Mouse (Mus musculus): ENCODE measurements around the gene Kif26b. TPM values are rescaled to one million over a fixed set of nuclear protein-coding genes. Genes with fewer than 3 reads are reported as not detected.
A peak's percentile ranks its signal among the peaks of the same experiment; 100 is the strongest.

Kif26b gene
- total and polyA plus RNA-seq, 2 experiments from 2014 or later = 6.4 to 75.8 TPM

DNA sequence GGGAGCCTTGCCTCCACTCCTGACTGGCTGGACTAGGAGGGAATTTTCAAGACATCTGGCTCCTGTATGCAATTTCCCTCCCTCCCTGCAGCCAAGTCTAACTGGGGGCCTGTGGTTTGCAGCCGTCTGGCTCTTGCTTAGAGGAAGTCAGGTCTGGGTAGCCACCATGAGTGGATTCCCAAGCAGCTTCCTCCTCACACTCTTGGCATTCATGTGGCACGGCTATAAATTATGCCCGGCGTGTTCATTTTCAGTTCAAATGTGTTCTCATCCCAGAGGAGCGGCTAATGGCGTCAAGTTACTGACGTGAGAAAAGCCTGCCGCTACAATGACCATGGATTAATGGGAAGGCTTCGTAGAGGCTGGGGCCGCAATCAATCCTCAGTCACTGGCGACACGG, 424.0 kb downstream of the Kif26b start:
- 56% methylated on average over 12 of the region's 12 CpGs for WGBS
- DNase-seq (ENCODE audit: low spot score) (peak; percentile 60), ATAC-seq (ENCODE audit: low FRiP score) (no peak)
- TF ChIP-seq CTCF (IDR thresholded peaks at IDR 0.05) = no peak
- Histone ChIP-seq H3K9me3 (ENCODE audit: low read length) (peaks cover 3% of the 10 kb centered on the region; the same call in 1 of the 2 replicates), H3K27me3 (ENCODE audit: insufficient read depth, low read length) (no peaks in the 10 kb centered on the region), H3K4me1 (ENCODE audit: insufficient read depth, low read length) (0 out of 2 replicates have a peak, but pooled peaks cover 3% of the 10 kb centered on the region), H3K4me2 (ENCODE audit: low read depth, low read length, poor library complexity, severe bottlenecking) (no peak overlapping the region), H3K27ac (ENCODE audit: low read depth, low read length) (no peak overlapping the region), H3K4me3 (ENCODE audit: low read depth, low read length) (no peak overlapping the region), H3K36me3 (ENCODE audit: insufficient read depth, low read length) (no peaks in the 10 kb centered on the region), H3K9ac (replicated peaks; ENCODE audit: low read length, poor library complexity, severe bottlenecking) (no peak overlapping the region)

DNA sequence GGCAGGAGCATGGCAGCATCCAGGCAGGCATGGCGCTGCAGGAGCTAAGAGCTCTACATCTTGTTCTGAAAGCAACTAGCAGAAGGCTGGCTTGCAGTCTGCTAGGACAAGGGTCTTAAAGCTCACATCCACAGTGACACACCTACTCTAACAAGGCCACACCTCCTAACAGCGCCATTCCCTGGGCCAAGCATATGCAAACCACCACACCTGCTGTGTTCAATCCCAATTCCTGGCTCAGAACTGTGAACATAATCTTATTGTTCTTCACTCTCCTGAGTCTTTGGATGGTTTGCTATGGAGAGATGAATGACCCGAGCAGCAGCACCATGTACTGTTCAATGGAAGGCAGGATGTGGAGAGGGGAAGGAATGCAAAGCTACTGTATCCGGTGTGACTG, 429.7 kb downstream of the Kif26b start:
- TF ChIP-seq CTCF (IDR thresholded peaks at IDR 0.05) = no peak
- Histone ChIP-seq H3K27ac (ENCODE audit: low read depth, low read length) (no peak overlapping the region), H3K36me3 (ENCODE audit: insufficient read depth, low read length) (no peaks in the 10 kb centered on the region), H3K9me3 (ENCODE audit: low read length) (no peaks in the 10 kb centered on the region), H3K4me2 (ENCODE audit: low read depth, low read length, poor library complexity, severe bottlenecking) (no peak overlapping the region), H3K27me3 (ENCODE audit: insufficient read depth, low read length) (no peaks in the 10 kb centered on the region), H3K9ac (replicated peaks; ENCODE audit: low read length, poor library complexity, severe bottlenecking) (no peak overlapping the region), H3K4me1 (ENCODE audit: insufficient read depth, low read length) (no peaks in the 10 kb centered on the region; the same call in none of the 2 replicates), H3K4me3 (ENCODE audit: low read depth, low read length) (no peak overlapping the region)
- no peak for DNase-seq (ENCODE audit: low spot score)
- no peak for ATAC-seq (ENCODE audit: low FRiP score)
- 87% methylated on average over 4 of the region's 4 CpGs for WGBS

DNA sequence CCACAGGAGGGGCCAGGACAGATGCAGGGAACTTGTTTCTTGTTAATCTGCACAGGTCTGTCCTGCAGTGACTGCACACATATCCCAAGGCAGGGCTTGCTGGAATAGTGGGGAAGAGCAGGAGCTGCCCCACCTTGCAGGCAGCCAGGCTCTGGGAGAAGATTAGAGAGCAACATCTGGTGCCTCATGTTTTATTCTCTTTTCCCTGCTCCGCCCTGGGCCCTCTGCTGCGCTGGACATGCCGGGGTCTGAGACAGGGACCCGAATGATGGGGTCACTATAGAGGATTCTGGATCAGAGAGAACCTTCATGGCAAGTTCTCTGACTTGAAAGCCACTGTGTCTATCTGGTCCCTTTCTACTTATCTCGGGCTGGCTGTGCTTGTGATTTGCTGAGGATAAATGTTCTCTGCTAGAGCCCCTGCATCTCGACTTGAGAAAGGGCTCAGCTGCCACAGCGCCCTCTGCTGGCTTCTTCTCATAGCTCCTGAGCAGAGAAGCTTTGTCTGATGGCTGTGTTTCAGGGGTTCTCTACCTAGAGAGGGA, 431.2 kb downstream of the Kif26b start:
- ATAC-seq (ENCODE audit: low FRiP score) (peak; percentile 49; the same call in 1 of the 2 replicates), DNase-seq (ENCODE audit: low spot score) (peak; percentile 93)
- no peaks in the 10 kb centered on the region for H3K27me3 ChIP-seq (ENCODE audit: insufficient read depth, low read length)
- TF ChIP-seq CTCF (IDR thresholded peaks at IDR 0.05) = peak; percentile 94
- no peak overlapping the region for H3K4me2 ChIP-seq (ENCODE audit: low read depth, low read length, poor library complexity, severe bottlenecking)
- no peaks in the 10 kb centered on the region; the same call in none of the 2 replicates for H3K4me1 ChIP-seq (ENCODE audit: insufficient read depth, low read length)
- no peak overlapping the region for H3K27ac ChIP-seq (ENCODE audit: low read depth, low read length)
- no peak overlapping the region for H3K9ac ChIP-seq (replicated peaks; ENCODE audit: low read length, poor library complexity, severe bottlenecking)
- H3K9me3 ChIP-seq (ENCODE audit: low read length) = no peaks in the 10 kb centered on the region
- WGBS = 25% methylated on average over 7 of the region's 7 CpGs
- no peak overlapping the region for H3K4me3 ChIP-seq (ENCODE audit: low read depth, low read length)
- H3K36me3 ChIP-seq (ENCODE audit: insufficient read depth, low read length) = no peaks in the 10 kb centered on the region

DNA sequence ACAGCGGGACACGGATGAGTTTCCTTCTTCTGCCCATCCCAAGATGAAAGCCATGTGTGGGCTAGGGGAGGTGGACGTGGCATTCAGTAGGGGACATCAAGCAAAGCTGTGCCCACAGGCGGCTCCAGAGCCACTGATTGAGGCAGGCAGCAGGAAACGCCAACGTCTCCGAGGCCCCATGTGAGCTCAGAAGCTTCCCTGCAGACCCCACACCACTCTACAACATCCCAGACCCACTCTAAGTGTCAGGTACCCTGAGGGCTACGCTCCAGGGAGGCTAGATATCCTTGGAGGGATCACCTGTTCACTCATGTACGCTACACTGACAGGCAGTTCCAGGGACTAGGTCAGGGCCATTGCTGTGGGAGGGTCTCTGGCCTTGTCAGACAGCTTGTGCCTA, 432.7 kb downstream of the Kif26b start:
- no peak for ATAC-seq (ENCODE audit: low FRiP score)
- H3K4me1 ChIP-seq (ENCODE audit: insufficient read depth, low read length) = no peaks in the 10 kb centered on the region; the same call in none of the 2 replicates
- no peak for TF ChIP-seq CTCF (IDR thresholded peaks at IDR 0.05)
- DNase-seq (ENCODE audit: low spot score) = no peak
- H3K4me3 ChIP-seq (ENCODE audit: low read depth, low read length) = no peak overlapping the region
- H3K4me2 ChIP-seq (ENCODE audit: low read depth, low read length, poor library complexity, severe bottlenecking) = no peak overlapping the region
- H3K9ac ChIP-seq (replicated peaks; ENCODE audit: low read length, poor library complexity, severe bottlenecking) = no peak overlapping the region
- H3K27ac ChIP-seq (ENCODE audit: low read depth, low read length) = no peak overlapping the region
- H3K9me3 ChIP-seq (ENCODE audit: low read length) = no peaks in the 10 kb centered on the region
- H3K36me3 ChIP-seq (ENCODE audit: insufficient read depth, low read length) = no peaks in the 10 kb centered on the region
- H3K27me3 ChIP-seq (ENCODE audit: insufficient read depth, low read length) = no peaks in the 10 kb centered on the region
- WGBS = 72% methylated on average over 9 of the region's 9 CpGs

DNA sequence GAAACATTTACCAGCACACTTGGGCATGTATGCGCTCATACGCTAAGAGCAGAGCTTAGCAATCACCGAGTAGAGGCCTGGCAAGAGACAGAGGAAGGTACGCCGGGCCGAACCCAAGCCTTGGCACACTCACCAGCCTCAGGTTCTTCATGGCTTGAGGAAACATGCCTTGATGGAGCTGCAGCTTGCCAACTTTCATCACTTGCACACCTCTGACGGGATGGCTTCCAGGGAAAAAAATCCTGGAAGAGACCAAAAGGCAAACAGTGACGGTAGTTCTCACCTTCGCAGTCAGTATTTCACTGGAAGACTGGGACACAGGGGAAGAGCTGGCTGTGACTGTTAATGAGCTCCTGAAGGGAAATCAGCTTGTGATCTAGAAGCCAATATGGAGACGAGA, 443.1 kb downstream of the Kif26b start:
- WGBS = 88% methylated on average over 10 of the region's 10 CpGs
- DNase-seq (ENCODE audit: low spot score) (no peak), ATAC-seq (ENCODE audit: low FRiP score) (no peak)
- H3K27ac ChIP-seq (ENCODE audit: low read depth, low read length) = no peak overlapping the region
- TF ChIP-seq CTCF (IDR thresholded peaks at IDR 0.05) = no peak
- no peaks in the 10 kb centered on the region for H3K9me3 ChIP-seq (ENCODE audit: low read length)
- no peak overlapping the region for H3K9ac ChIP-seq (replicated peaks; ENCODE audit: low read length, poor library complexity, severe bottlenecking)
- H3K4me2 ChIP-seq (ENCODE audit: low read depth, low read length, poor library complexity, severe bottlenecking) = no peak overlapping the region
- H3K36me3 ChIP-seq (ENCODE audit: insufficient read depth, low read length) = no peaks in the 10 kb centered on the region
- no peaks in the 10 kb centered on the region for H3K4me1 ChIP-seq (ENCODE audit: insufficient read depth, low read length)
- no peak overlapping the region for H3K4me3 ChIP-seq (ENCODE audit: low read depth, low read length)
- H3K27me3 ChIP-seq (ENCODE audit: insufficient read depth, low read length) = no peaks in the 10 kb centered on the region

DNA sequence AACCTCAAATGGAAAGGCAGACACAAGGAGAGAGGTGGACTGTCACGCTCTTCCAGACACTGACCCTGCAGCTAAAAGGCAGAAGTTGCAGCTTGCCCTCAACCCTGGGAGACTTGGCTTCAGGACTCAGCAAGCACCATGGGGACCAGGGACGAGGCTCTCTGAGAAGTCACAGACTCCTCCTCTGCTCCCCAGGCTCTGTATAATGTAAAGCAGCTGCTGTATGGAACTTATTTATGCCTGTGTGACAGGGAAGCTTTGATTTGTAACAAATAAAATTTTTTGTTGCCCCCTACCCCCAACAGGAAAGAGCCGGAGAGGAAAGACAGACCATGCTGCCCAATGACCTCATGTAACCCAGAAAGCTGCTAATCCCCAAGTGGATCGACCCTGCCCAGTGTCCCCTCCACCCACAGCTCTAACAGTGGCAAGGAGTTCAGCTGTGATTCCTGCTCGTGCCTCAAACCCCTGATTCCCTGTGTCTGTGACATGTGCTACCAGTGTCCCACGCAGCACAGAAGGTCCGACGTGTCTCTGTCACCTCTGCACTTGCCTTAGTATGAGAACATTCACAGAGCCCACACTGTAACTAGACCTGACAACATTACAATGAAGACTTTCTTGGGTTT, 449.8 kb downstream of the Kif26b start:
- no peaks in the 10 kb centered on the region for H3K9me3 ChIP-seq (ENCODE audit: low read length)
- DNase-seq (ENCODE audit: low spot score) (no peak), ATAC-seq (ENCODE audit: low FRiP score) (no peak)
- no peak for TF ChIP-seq CTCF (IDR thresholded peaks at IDR 0.05)
- no peaks in the 10 kb centered on the region for H3K27me3 ChIP-seq (ENCODE audit: insufficient read depth, low read length)
- H3K4me1 ChIP-seq (ENCODE audit: insufficient read depth, low read length) = no peaks in the 10 kb centered on the region
- H3K27ac ChIP-seq (ENCODE audit: low read depth, low read length) = no peak overlapping the region
- no peaks in the 10 kb centered on the region for H3K36me3 ChIP-seq (ENCODE audit: insufficient read depth, low read length)
- H3K4me2 ChIP-seq (ENCODE audit: low read depth, low read length, poor library complexity, severe bottlenecking) = no peak overlapping the region
- no peak overlapping the region for H3K4me3 ChIP-seq (ENCODE audit: low read depth, low read length)
- WGBS = 56% methylated on average over 8 of the region's 8 CpGs
- H3K9ac ChIP-seq (replicated peaks; ENCODE audit: low read length, poor library complexity, severe bottlenecking) = no peak overlapping the region
